In genomic region chr4:145041223-145041870, GRCm38 (mm10) we compare ENCODE assay signal across 15 mouse cellular contexts.
DNase-seq lines count a peak whose midpoint lies in the region; ATAC-seq and TF ChIP-seq lines count a peak whose summit lies in the region.
"Had no signal": no experiment of that assay in that cellular context is flagged by ENCODE, and none has a peak within 500 bp of the region (broad histone marks: within the 10 kb centered on the region; RNA-seq: fewer than 3 reads in every experiment).

No protein-coding gene starts in this region.

- DNase-seq in adrenal gland, adult 2 months, result peak; percentile 41
- DNase-seq in adrenal gland, postnatal 36 days, result no peak
- DNase-seq in large intestine, adult 2 months (ENCODE audit: low read depth, low spot score), result peak; percentile 57
- DNase-seq in right cerebral cortex, postnatal 4 days, result no peak
- no peak for DNase-seq in lung, postnatal 0 days (ENCODE audit: low spot score)
- DNase-seq in cerebellum, postnatal 10 days, result no peak
- DNase-seq: cerebellum, adult 11-12 months; embryo, embryonic 11 days; forebrain, postnatal 0 days; kidney, adult 18-20 months; lung, postnatal 36 days had no signal

- peak overlapping the region; percentile 92 for H3K27ac ChIP-seq in brown adipose tissue, adult 24 weeks (replicated peaks; ENCODE audit: low read depth, low read length)
- peak overlapping the region; percentile 63 for H3K27ac ChIP-seq in liver, embryonic 12.5 days
- H3K27ac ChIP-seq in lung, postnatal 0 days (ENCODE audit: low read length), result no peak overlapping the region
- H3K27ac ChIP-seq: hindbrain, embryonic 15.5 days had no signal

- H3K9ac ChIP-seq in liver, embryonic 12.5 days, result no peak overlapping the region
- no peak overlapping the region for H3K9ac ChIP-seq in lung, postnatal 0 days (replicated peaks; ENCODE audit: low read depth)
- H3K9ac ChIP-seq: forebrain, postnatal 0 days; hindbrain, embryonic 15.5 days had no signal

- H3K4me1 ChIP-seq in brown adipose tissue, adult 24 weeks (ENCODE audit: control insufficient read depth, insufficient read depth, insufficient read length, low read length), result peaks cover 40% of the 10 kb centered on the region
- peaks cover 64% of the 10 kb centered on the region for H3K4me1 ChIP-seq in liver, embryonic 12.5 days
- H3K4me1 ChIP-seq in lung, postnatal 0 days (ENCODE audit: insufficient read depth, low read depth, low read length), result peaks cover 8% of the 10 kb centered on the region; the same call in 1 of the 2 replicates
- H3K4me1 ChIP-seq: hindbrain, embryonic 15.5 days had no signal

- ATAC-seq in liver, embryonic 12.5 days, result peak; percentile 70
- no peak for ATAC-seq in lung, postnatal 0 days
- ATAC-seq: forebrain, postnatal 0 days had no signal

- no peak overlapping the region for H3K4me2 ChIP-seq in liver, embryonic 12.5 days
- H3K4me2 ChIP-seq in lung, postnatal 0 days (replicated peaks; ENCODE audit: low read depth, low read length), result no peak overlapping the region
- H3K4me2 ChIP-seq: hindbrain, embryonic 15.5 days had no signal

- H3K36me3 ChIP-seq in liver, embryonic 12.5 days, result peaks cover 82% of the 10 kb centered on the region
- H3K36me3 ChIP-seq in lung, postnatal 0 days (ENCODE audit: insufficient read depth, low read length), result peaks cover 19% of the 10 kb centered on the region; the same call in 1 of the 2 replicates

- 27% methylated on average over 6 of the region's 6 CpGs for WGBS in large intestine, adult 2 months
- WGBS in liver, embryonic 12.5 days (ENCODE audit: insufficient replicate concordance), result 59% methylated on average over 6 of the region's 6 CpGs
- 74% methylated on average over 6 of the region's 6 CpGs for WGBS in lung, postnatal 0 days

- H3K4me3 ChIP-seq in brown adipose tissue, adult 24 weeks (ENCODE audit: insufficient read depth, low read depth, low read length), result no peak overlapping the region
- no peak overlapping the region for H3K4me3 ChIP-seq in liver, embryonic 12.5 days
- no peak overlapping the region for H3K4me3 ChIP-seq in lung, postnatal 0 days (ENCODE audit: low read depth, low read length)
- H3K4me3 ChIP-seq: hindbrain, embryonic 15.5 days had no signal

- no peaks in the 10 kb centered on the region for H3K9me3 ChIP-seq in liver, embryonic 12.5 days (replicated peaks)
- no peaks in the 10 kb centered on the region for H3K9me3 ChIP-seq in lung, postnatal 0 days (ENCODE audit: low read length)
- H3K9me3 ChIP-seq: hindbrain, embryonic 15.5 days had no signal

- TF ChIP-seq EP300 in lung, postnatal 0 days (IDR thresholded peaks at IDR 0.05), result no peak

- TF ChIP-seq CTCF in lung, postnatal 0 days (IDR thresholded peaks at IDR 0.05), result no peak

- no peaks in the 10 kb centered on the region for H3K27me3 ChIP-seq in liver, embryonic 12.5 days (replicated peaks)
- H3K27me3 ChIP-seq in lung, postnatal 0 days (replicated peaks; ENCODE audit: insufficient read depth, low read length), result no peaks in the 10 kb centered on the region
- H3K27me3 ChIP-seq: CH12.LX; hindbrain, embryonic 15.5 days had no signal

Comparison
In these comparisons a context has a peak if more than half of its experiments do, and no peak if none do; other contexts are left out.
1. DNase-seq: peak in adrenal gland, adult 2 months (single experiment) and large intestine, adult 2 months (single experiment); none in adrenal gland, postnatal 36 days (0 of 2), right cerebral cortex, postnatal 4 days (single experiment), lung, postnatal 0 days (single experiment) and cerebellum, postnatal 10 days (0 of 2).